Mouse (Mus musculus): ENCODE data around the gene Tmem217. TPM values are rescaled to one million over a fixed set of nuclear protein-coding genes. Genes with fewer than 3 reads are reported as not detected.
"Not testable (repeated sequence)": the region's sequence is repeated elsewhere in the genome, so short reads cannot be mapped to it uniquely, and the experiment has no call there.

Gene Tmem217
- polyA plus RNA-seq, 1 experiment from 2014 or later = 2.5 TPM

- Histone ChIP-seq H3K9me3 (no peaks in the 10 kb centered on the region), H3K36me3 (no peaks in the 10 kb centered on the region), H3K4me3 (no peak overlapping the region), H3K27ac (no peak overlapping the region), H3K27me3 (ENCODE audit: insufficient read depth, poor library complexity, severe bottlenecking) (no peaks in the 10 kb centered on the region), H3K4me1 (replicated peaks) (no peaks in the 10 kb centered on the region)
- 87% methylated on average over 19 of the region's 19 CpGs for WGBS
- no peak for DNase-seq (ENCODE audit: low spot score)
These were observed 9.1 kb downstream of the Tmem217 start for GRCm38 (mm10) chr17:29542831-29543690.

DNA sequence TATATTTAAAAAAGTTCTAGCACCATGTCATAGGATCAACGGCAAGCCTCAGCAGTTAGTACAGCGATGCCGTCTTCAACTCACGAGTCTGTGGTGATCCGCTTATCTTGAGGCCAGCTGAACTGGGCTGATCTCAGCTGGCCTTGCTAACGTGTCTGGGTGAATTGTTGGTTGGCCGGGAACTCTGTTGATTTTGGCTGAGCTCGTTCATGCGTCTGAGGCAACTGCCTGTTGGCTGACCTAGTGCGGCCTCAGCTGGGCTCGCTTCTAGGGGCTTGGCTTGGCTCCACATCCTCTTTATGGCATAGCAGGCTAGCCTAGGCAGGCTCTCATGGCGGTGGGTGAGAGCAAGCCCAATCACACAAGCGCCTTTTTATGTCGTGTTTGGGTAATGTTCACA is 10.8 kb downstream of the Tmem217 start:
- Histone ChIP-seq H3K27me3 (ENCODE audit: insufficient read depth, poor library complexity, severe bottlenecking) (no peaks in the 10 kb centered on the region), H3K36me3 (no peaks in the 10 kb centered on the region), H3K4me1 (replicated peaks) (no peaks in the 10 kb centered on the region), H3K9me3 (no peaks in the 10 kb centered on the region), H3K27ac (no peak overlapping the region), H3K4me3 (no peak overlapping the region)
- 81% methylated on average over 14 of the region's 14 CpGs for WGBS
- DNase-seq (ENCODE audit: low spot score) = no peak

GRCm38 (mm10) chr17:29540426-29540825 is 11.8 kb downstream of the Tmem217 start:
- H3K9me3 ChIP-seq = no peaks in the 10 kb centered on the region
- H3K4me1 ChIP-seq (replicated peaks) = no peaks in the 10 kb centered on the region
- H3K27ac ChIP-seq = no peak overlapping the region
- 91% methylated on average over 8 of the region's 8 CpGs for WGBS
- H3K36me3 ChIP-seq = no peaks in the 10 kb centered on the region
- no peak overlapping the region for H3K4me3 ChIP-seq
- no peaks in the 10 kb centered on the region for H3K27me3 ChIP-seq (ENCODE audit: insufficient read depth, poor library complexity, severe bottlenecking)
- DNase-seq (ENCODE audit: low spot score) = no peak

- Histone ChIP-seq H3K27me3 (ENCODE audit: insufficient read depth, poor library complexity, severe bottlenecking) (no peaks in the 10 kb centered on the region), H3K27ac (no peak overlapping the region)
These were observed 18.3 kb downstream of the Tmem217 start for GRCm38 (mm10) chr17:29533866-29534265.

DNA sequence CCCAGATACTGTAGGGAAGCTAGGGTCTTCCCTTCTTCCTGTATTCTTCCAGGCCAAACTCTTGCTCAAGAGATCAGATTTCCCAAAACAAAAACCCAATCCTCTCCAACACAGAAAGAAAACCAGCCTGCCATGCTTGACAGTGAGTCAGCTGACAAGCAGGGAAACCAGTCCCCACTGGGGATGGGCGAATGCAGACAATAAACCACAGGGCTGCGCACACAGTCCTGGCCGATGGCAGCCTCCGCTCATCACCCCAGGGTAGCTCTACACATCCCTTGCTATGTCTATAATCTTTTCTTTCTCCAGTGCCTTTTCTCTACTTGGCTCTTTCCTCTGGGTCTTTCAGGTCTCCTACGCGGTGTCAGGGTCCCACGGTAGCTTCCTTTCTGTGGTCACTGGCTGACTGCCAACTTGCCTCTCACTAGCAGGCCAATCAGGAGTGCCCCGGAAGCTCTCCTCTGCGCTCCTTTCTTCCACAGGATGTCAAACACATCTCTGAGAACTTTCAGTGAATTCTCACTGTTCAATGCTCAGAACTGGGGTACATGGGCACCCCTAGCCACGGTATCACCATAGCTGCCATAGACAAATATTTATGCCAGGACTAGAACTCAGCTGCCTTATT is 20.3 kb downstream of the Tmem217 start:
- no peaks in the 10 kb centered on the region for H3K27me3 ChIP-seq (ENCODE audit: insufficient read depth, poor library complexity, severe bottlenecking)
- no peaks in the 10 kb centered on the region for H3K36me3 ChIP-seq
- H3K9me3 ChIP-seq = no peaks in the 10 kb centered on the region; the same call in 1 of the 2 replicates
- 82% methylated on average over 10 of the region's 10 CpGs for WGBS
- DNase-seq (ENCODE audit: low spot score) = no peak
- 0 out of 2 replicates have a peak, but pooled peaks cover 9% of the 10 kb centered on the region for H3K4me1 ChIP-seq (replicated peaks)
- no peak overlapping the region for H3K27ac ChIP-seq
- H3K4me3 ChIP-seq = no peak overlapping the region

More at GRCm38 (mm10) chr17:29533866-29534265, 18.3 kb downstream of the Tmem217 start:
- DNase-seq (ENCODE audit: low spot score) = no peak
- H3K36me3 ChIP-seq = no peaks in the 10 kb centered on the region
- 0 out of 2 replicates have a peak, but pooled peaks cover 9% of the 10 kb centered on the region for H3K4me1 ChIP-seq (replicated peaks)
- 89% methylated on average over 11 of the region's 11 CpGs for WGBS
- no peaks in the 10 kb centered on the region for H3K9me3 ChIP-seq
- no peak overlapping the region for H3K4me3 ChIP-seq

- H3K9me3 ChIP-seq = no peaks in the 10 kb centered on the region; the same call in 1 of the 2 replicates
- no peak overlapping the region for H3K27ac ChIP-seq
- H3K27me3 ChIP-seq (ENCODE audit: insufficient read depth, poor library complexity, severe bottlenecking) = no peaks in the 10 kb centered on the region
- DNase-seq (ENCODE audit: low spot score) = no peak
- no peaks in the 10 kb centered on the region for H3K36me3 ChIP-seq
- H3K4me1 ChIP-seq (replicated peaks) = 0 out of 2 replicates have a peak, but pooled peaks cover 9% of the 10 kb centered on the region
- H3K4me3 ChIP-seq = no peak overlapping the region
- 78% methylated on average over 9 of the region's 9 CpGs for WGBS
These were observed 20.9 kb downstream of the Tmem217 start for GRCm38 (mm10) chr17:29531278-29531677.

- Histone ChIP-seq H3K27ac (no peak overlapping the region), H3K4me1 (replicated peaks) (0 out of 2 replicates have a peak, but pooled peaks cover 9% of the 10 kb centered on the region), H3K36me3 (no peaks in the 10 kb centered on the region), H3K27me3 (ENCODE audit: insufficient read depth, poor library complexity, severe bottlenecking) (no peaks in the 10 kb centered on the region), H3K4me3 (no peak overlapping the region), H3K9me3 (no peaks in the 10 kb centered on the region; the same call in 1 of the 2 replicates)
- no peak for DNase-seq (ENCODE audit: low spot score)
- WGBS = 74% methylated on average over 6 of the region's 6 CpGs
These were observed 21.7 kb downstream of the Tmem217 start for GRCm38 (mm10) chr17:29530508-29530907.

DNA sequence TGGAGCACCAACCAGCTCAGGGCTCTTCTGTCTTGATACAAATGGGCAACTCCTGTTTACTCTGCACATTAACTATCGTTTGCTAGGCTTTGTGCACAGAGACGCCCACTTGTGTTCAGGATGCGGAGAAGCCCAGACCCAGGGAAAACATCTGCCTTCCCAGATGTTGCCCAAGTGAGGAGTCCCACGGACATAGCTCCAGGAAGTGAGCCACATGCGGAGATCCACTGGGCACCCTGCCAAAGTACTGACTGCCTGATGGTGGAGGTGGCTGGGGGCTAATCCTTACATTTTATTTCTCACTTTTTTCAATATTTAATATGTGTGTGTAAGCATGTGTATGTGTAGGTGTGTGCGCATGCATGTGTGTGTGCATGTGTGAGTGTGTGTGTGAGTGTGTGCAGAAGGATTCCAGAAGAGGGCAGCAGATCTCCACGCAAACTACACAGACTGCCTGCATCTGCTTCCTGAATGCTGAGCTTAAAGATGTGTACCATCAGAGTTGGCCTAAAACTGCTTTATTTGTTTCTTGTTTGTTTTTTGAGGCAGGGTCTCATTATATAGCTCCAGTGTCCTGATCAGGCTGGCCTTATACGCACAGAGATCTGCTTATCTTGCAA is 23.5 kb downstream of the Tmem217 start:
- no peak for DNase-seq (ENCODE audit: low spot score)
- Histone ChIP-seq H3K4me3 (no peak overlapping the region), H3K9me3 (no peaks in the 10 kb centered on the region; the same call in 1 of the 2 replicates), H3K4me1 (replicated peaks) (0 out of 2 replicates have a peak, but pooled peaks cover 9% of the 10 kb centered on the region), H3K27ac (no peak overlapping the region), H3K36me3 (no peaks in the 10 kb centered on the region), H3K27me3 (ENCODE audit: insufficient read depth, poor library complexity, severe bottlenecking) (no peaks in the 10 kb centered on the region)
- WGBS = 94% methylated on average over 8 of the region's 8 CpGs

DNA sequence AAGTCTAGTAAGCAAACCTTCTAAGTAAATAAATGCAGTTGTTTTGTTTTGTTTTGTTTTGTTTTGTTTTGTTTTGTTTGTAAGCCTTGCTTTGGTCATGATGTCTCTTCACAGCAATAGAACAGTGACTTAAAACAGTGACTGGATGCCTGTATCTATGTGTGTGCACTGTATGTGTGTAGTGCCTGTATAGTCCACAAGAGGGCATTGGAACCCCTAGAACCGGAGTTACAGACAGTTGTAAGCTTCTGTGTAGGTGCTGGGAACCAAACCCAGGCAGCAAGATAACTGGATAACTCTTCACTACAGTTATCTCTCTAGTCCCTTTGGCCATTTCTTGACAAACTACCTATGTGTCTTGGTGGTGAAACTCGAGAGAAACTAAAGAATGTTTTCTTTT is 26.6 kb downstream of the Tmem217 start:
- H3K36me3 ChIP-seq = no peaks in the 10 kb centered on the region
- 80% methylated on average over 2 of the region's 2 CpGs for WGBS
- no peaks in the 10 kb centered on the region for H3K27me3 ChIP-seq (ENCODE audit: insufficient read depth, poor library complexity, severe bottlenecking)
- H3K9me3 ChIP-seq = no peaks in the 10 kb centered on the region; the same call in 1 of the 2 replicates
- no peak for DNase-seq (ENCODE audit: low spot score)
- no peak overlapping the region for H3K4me3 ChIP-seq
- no peaks in the 10 kb centered on the region for H3K4me1 ChIP-seq (replicated peaks)
- no peak overlapping the region for H3K27ac ChIP-seq

DNA sequence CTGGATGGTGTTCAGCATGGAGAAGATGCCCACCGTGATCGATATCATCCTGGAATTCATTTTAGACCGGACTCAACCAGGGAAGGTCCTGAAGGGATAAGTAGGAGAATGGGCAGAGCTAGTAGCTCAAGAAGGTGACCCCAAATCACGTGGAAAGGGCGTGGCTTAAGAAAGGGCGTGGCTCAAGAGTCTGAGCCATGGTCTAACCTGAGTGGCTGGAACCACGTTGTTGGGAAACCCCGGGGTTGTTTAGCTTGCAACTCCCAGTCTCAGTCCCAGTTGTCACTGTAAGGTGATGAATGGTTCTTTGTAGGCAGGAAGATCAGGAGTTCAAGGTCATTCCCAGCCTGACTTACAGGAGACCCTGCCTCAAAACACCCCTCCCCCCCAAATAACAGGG is 32.5 kb downstream of the Tmem217 start:
- 79% methylated on average over 8 of the region's 8 CpGs for WGBS
- Histone ChIP-seq H3K4me1 (replicated peaks) (no peaks in the 10 kb centered on the region), H3K27me3 (ENCODE audit: insufficient read depth, poor library complexity, severe bottlenecking) (no peaks in the 10 kb centered on the region), H3K36me3 (no peaks in the 10 kb centered on the region), H3K27ac (no peak overlapping the region), H3K9me3 (no peaks in the 10 kb centered on the region), H3K4me3 (no peak overlapping the region)
- DNase-seq (ENCODE audit: low spot score) = no peak

DNA sequence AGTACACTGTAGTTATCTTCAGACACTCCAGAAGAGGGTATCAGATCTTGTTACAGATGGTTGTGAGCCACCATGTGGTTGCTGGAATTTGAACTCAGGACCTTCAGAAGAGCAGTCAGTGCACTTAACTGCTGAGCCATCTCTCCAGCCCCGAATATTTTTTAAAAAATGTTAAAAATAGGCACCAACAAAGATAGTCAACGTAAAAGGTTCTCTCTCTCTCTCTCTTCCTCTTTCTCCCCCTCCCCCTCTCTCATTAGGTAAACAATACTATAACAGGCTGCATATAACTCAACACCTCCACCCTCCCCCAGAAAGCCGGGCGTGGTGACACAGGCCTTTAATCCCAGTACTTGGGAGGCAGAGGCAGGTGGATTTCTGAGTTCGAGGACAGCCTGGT is 33.5 kb downstream of the Tmem217 start:
- DNase-seq (ENCODE audit: low spot score); H3K27me3 ChIP-seq (ENCODE audit: insufficient read depth, poor library complexity, severe bottlenecking); H3K27ac ChIP-seq; H3K36me3 ChIP-seq; H3K4me1 ChIP-seq (replicated peaks); H3K9me3 ChIP-seq; H3K4me3 ChIP-seq: not testable (repeated sequence)
- WGBS = 94% methylated on average over 5 of the region's 5 CpGs

- no peaks in the 10 kb centered on the region for H3K36me3 ChIP-seq
- WGBS = 5% methylated on average over 11 of the region's 11 CpGs
- H3K4me3 ChIP-seq = no peak overlapping the region
- H3K27me3 ChIP-seq (ENCODE audit: insufficient read depth, poor library complexity, severe bottlenecking) = no peaks in the 10 kb centered on the region
- H3K4me1 ChIP-seq (replicated peaks) = peaks cover 9% of the 10 kb centered on the region; the same call in 1 of the 2 replicates
- no peak overlapping the region for H3K27ac ChIP-seq
- H3K9me3 ChIP-seq = no peaks in the 10 kb centered on the region
- peak; percentile 80 for DNase-seq (ENCODE audit: low spot score)
These were observed 37.8 kb downstream of the Tmem217 start for GRCm38 (mm10) chr17:29514435-29514834.
